Mouse (Mus musculus) urinary bladder, postnatal 36 days (tissue): ENCODE data around the gene Yy2.

ENCODE experiments used
- DNase-seq, 2 experiments: peaks; one replicate each; pipeline ENCODE4 v3.0.0; 2022; ENCODE audit warnings: low spot score in 2 of 2, mixed read lengths in 1 of 2

Yy2 gene

GRCm38 (mm10) chrX:157568840-157569239 lies at the start of gene Yy2:
Yy2 (minus strand) TSS chrX:157568985.
- no peak for DNase-seq

- DNase-seq: no peak
These were observed 44.1 kb upstream of the Yy2 start for GRCm38 (mm10) chrX:157612894-157613293.

GRCm38 (mm10) chrX:157601450-157601849 lies 32.7 kb upstream of the Yy2 start:
- no peak for DNase-seq

GRCm38 (mm10) chrX:157598186-157598996 lies 29.6 kb upstream of the Yy2 start, which contains the start of gene Mbtps2:
Mbtps2 (minus strand) TSS chrX:157598715.
- peak; percentile 32 to 57 for DNase-seq

- no peak for DNase-seq
These were observed 28.9 kb upstream of the Yy2 start for GRCm38 (mm10) chrX:157597585-157598185.

DNA sequence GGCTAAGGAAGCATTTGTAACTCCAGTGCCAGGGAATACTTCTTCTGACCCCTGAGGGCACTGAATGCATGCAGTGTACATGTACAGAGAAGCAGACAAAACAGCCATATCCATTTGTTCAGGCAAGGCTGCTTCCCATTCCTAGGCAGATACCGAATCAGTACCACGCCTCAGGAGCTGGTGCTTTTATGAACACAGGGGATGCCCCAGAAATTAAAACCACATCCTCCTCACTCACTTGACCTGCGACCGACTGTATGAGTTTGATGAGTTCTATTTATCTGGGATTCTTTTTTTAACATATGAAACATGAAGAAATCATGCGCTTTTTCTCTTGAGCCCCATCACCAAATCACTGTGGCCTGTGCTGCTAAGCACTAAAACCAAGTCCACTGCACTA lies 28.0 kb upstream of the Yy2 start:
- DNase-seq: no peak

DNA sequence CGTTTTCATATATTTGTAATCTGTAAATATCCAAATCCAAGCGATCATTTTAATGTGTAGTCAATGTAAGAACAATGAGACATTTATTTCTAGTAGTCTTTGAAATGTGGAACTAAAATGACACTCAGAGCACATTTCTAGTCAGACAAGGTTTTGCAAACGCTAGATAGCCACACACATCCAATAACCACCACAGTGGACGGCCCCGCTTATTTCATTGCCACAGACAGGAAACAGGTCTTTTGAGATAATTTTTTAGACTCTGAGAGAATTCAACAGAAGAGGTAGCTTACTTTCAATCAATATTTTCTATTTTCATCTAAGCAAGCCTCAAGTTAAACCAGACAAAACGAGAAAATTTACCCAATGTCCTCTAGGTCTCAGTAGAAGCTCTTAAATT lies 27.1 kb upstream of the Yy2 start:
- DNase-seq: no peak

DNA sequence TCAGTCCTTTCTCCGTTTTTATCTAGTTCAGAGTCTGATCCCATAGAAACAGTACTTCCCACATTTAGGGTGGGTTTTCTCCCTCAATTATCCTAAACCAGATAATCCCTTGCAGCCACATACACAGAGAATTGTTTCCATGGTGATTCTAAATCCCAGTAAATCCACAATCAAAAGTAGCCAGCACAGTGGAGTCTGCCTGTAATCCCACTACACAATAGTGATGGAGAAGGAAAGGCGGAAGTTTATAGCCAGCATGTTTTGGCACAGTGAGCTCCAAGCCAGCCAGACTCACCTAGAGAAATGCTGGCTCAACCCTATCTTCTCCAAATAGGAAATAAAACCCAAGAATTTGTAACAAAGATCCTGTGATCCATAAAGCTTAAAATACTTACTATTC lies 25.8 kb upstream of the Yy2 start:
- DNase-seq: no peak

- no peak for DNase-seq
These were observed 18.2 kb upstream of the Yy2 start for GRCm38 (mm10) chrX:157587001-157587400.

DNA sequence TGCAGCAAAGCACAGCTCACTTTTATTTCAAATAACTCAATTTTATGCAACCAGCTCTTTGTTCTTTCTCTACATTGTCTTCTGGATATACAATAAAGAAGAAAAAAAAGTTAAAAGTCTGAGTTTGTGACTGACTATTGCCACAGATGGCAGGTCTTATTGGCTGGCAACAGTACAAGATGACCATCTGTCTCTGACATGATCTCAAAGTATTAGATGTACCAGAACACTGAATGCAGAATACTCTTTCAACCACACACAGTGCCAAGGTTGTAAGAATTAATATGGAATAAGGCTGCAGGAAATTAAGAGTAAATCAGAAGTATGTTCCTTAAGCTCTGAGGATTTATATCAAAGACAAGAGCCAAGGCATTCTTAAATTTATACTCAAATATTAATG lies 17.6 kb upstream of the Yy2 start:
- no peak for DNase-seq

DNA sequence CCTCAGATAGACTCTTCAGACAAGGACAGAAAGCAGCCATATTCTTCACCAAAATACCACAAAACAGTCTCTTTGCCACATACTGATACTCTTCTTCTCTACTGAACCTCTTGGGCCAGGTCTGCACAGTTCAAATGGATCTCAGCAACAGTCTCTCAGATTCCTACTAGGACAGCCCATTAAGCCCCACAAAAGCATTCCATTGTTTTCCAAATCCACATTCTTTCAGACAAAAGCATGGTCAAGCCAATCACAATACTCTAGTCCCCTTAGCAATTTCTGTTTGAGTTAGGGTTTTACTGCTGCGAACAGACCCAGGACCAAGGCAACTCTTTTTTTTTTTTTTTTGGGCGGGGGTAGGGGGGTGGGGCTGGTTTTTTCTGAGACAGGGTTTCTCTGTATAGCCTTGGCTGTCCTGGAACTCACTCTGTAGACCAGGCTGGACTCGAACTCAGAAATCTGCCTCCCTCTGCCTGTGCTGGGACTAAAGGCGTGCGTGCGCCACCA lies 10.4 kb upstream of the Yy2 start:
- no peak for DNase-seq

DNA sequence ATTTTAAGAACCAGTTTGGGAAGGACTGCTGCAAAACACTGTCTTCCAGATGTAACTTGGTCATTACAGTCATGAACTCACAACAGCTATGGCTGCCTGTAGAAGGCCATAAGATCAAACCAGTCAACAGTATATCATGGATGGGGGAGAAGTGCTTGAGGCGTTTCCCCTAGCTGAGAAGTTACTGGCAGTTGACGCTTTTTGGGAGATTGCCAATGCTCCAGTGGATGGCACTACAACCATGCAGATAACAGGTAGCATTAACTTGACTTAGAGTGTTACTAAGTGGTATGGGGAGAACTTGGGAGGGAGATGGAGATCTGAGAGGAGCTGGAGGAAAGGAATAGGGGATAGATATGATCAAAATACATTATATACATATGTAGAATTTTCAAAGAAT lies 5.9 kb upstream of the Yy2 start:
- no peak for DNase-seq

- DNase-seq: peak in 1 of 2 experiments; percentile 3
These were observed 5.0 kb downstream of the Yy2 start for GRCm38 (mm10) chrX:157563794-157564193.

GRCm38 (mm10) chrX:157547082-157547481 lies 21.7 kb downstream of the Yy2 start:
- DNase-seq: no peak
